In the genomic region with DNA sequence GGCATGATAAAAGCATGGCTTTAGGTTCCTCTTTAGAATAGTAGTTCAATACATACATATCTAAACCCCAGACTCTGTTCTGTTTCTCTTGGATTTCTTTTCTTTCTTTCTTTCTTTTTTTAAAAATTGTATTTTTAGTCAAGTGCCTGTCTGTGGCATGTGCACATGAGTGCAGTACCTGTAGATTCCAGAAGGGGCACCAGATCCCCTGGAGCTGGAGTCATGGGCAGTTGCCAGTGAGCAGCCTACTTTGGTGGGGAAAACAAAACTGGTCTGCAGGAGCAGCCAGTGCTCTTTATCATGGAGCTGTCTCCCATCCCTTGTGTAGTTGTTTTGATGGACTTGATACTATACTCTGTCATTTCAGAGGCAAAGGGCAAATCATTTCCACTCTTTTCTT, we compare ENCODE assay signal across 11 mouse cellular contexts. TPM values are rescaled to one million over a fixed set of nuclear protein-coding genes. Genes with fewer than 3 reads are reported as not detected.
DNase-seq lines count a peak whose midpoint lies in the region; ATAC-seq lines count a peak whose summit lies in the region.
"Had no signal": no experiment of that assay in that cellular context is flagged by ENCODE, and none has a peak within 500 bp of the region (broad histone marks: within the 10 kb centered on the region; RNA-seq: fewer than 3 reads in every experiment).

No protein-coding gene starts in this region.

- ATAC-seq in CD4-positive, CD25-positive, alpha-beta regulatory T cell, adult 4 months: no peak
- no peak for ATAC-seq in kidney, embryonic 14.5 days (ENCODE audit: low FRiP score, low TSS enrichment)
- peak; percentile 71 for ATAC-seq in granulocyte monocyte progenitor cell, adult 5-6 weeks (replicated peaks; ENCODE audit: poor library complexity, severe bottlenecking)
- no peak for ATAC-seq in erythroid progenitor cell, adult 5-6 weeks (replicated peaks; ENCODE audit: low FRiP score, poor library complexity, severe bottlenecking)

- peak; percentile 13 for DNase-seq in CD4-positive, CD25-positive, alpha-beta regulatory T cell, adult 2 months (ENCODE audit: low read depth, low spot score)
- peak; percentile 44 for DNase-seq in kidney, postnatal 10 days
- DNase-seq in 3T3-L1 (ENCODE audit: low read depth, low spot score): peak; percentile 56
- DNase-seq in cerebellum, adult 9-10 months: no peak
- DNase-seq: gastrocnemius, postnatal 10 days had no signal

- H3K27me3 ChIP-seq in kidney, embryonic 14.5 days (ENCODE audit: control insufficient read depth, insufficient read depth, low read length): no peaks in the 10 kb centered on the region
- H3K27me3 ChIP-seq: stomach, embryonic 15.5 days had no signal

- no peak overlapping the region for H3K4me3 ChIP-seq in kidney, embryonic 14.5 days (ENCODE audit: low read length)
- H3K4me3 ChIP-seq: stomach, embryonic 15.5 days had no signal

- no peak overlapping the region for H3K4me2 ChIP-seq in kidney, embryonic 14.5 days (replicated peaks; ENCODE audit: low read depth, low read length)
- H3K4me2 ChIP-seq: stomach, embryonic 15.5 days had no signal

- H3K9me3 ChIP-seq in kidney, embryonic 14.5 days (ENCODE audit: control insufficient read depth, low read length): no peaks in the 10 kb centered on the region
- H3K9me3 ChIP-seq: stomach, embryonic 15.5 days had no signal

- no peak overlapping the region for H3K27ac ChIP-seq in kidney, embryonic 14.5 days (ENCODE audit: low read depth, low read length)
- H3K27ac ChIP-seq: stomach, embryonic 15.5 days had no signal

- no peak overlapping the region for H3K9ac ChIP-seq in kidney, embryonic 14.5 days (ENCODE audit: low read depth, low read length)
- H3K9ac ChIP-seq: stomach, embryonic 15.5 days had no signal

- no peaks in the 10 kb centered on the region for H3K36me3 ChIP-seq in kidney, embryonic 14.5 days (ENCODE audit: control insufficient read depth, insufficient read depth, low read length)
- H3K36me3 ChIP-seq: stomach, embryonic 15.5 days had no signal

- H3K4me1 ChIP-seq in kidney, embryonic 14.5 days (ENCODE audit: control insufficient read depth, insufficient read depth, low read length): peaks cover 9% of the 10 kb centered on the region; the same call in 1 of the 2 replicates
- H3K4me1 ChIP-seq: stomach, embryonic 15.5 days had no signal

RNA-seq across cellular contexts. Expression of a gene that starts 28.2 kb away (rescaled TPM):
- polyA plus RNA-seq in CD4-positive, CD25-positive, alpha-beta regulatory T cell, adult 4 months (2017; shearing (Covaris generic)): 10 to 100 TPM; 40.0 to 52.4 TPM
- polyA plus RNA-seq in kidney, embryonic 14.5 days (2014; fragmentation: Nextera tagmentation; extraction: Ambion mirVana): 102 and 154 TPM in 2 replicates
- total RNA-seq in granulocyte monocyte progenitor cell, adult 5-6 weeks (2014; fragmentation: Nextera tagmentation): 52.7 and 59.1 TPM in 2 replicates
- 58.7 and 82.4 TPM in 2 replicates for total RNA-seq in granulocyte monocyte progenitor cell, adult 5-6 weeks (2017)
- 11.5 and 18.9 TPM in 2 replicates for total RNA-seq in erythroid progenitor cell, adult 5-6 weeks (2015; ENCODE audit: low replicate concordance)
- 19.9 and 25.6 TPM in 2 replicates for total RNA-seq in erythroid progenitor cell, adult 5-6 weeks (2017; ENCODE audit: low replicate concordance)

RNA-seq across cellular contexts. Expression of a gene that starts 28.9 kb away (rescaled TPM):
- not detected for polyA plus RNA-seq in CD4-positive, CD25-positive, alpha-beta regulatory T cell, adult 4 months (2017; shearing (Covaris generic))
- 0.09 and 0.23 TPM in 2 replicates for polyA plus RNA-seq in kidney, embryonic 14.5 days (2014; fragmentation: Nextera tagmentation; extraction: Ambion mirVana)
- total RNA-seq in granulocyte monocyte progenitor cell, adult 5-6 weeks (2014; fragmentation: Nextera tagmentation): not detected in 2 replicates
- not detected in 2 replicates for total RNA-seq in granulocyte monocyte progenitor cell, adult 5-6 weeks (2017)
- not detected in 2 replicates for total RNA-seq in erythroid progenitor cell, adult 5-6 weeks (2015; ENCODE audit: low replicate concordance)
- total RNA-seq in erythroid progenitor cell, adult 5-6 weeks (2017; ENCODE audit: low replicate concordance): not detected in 2 replicates
- total RNA-seq: gastrocnemius, postnatal 10 days; left cerebral cortex, postnatal 10 days had no signal
- polyA plus RNA-seq: stomach, embryonic 15.5 days had no signal

RNA-seq across cellular contexts. Expression of a gene that starts 40.4 kb away (rescaled TPM):
- 1 to 10 TPM; 5.1 to 8.0 TPM for polyA plus RNA-seq in CD4-positive, CD25-positive, alpha-beta regulatory T cell, adult 4 months (2017; shearing (Covaris generic))
- 0.64 TPM in 1 of 2 replicates, not detected in the other for polyA plus RNA-seq in kidney, embryonic 14.5 days (2014; fragmentation: Nextera tagmentation; extraction: Ambion mirVana)
- not detected in 2 replicates for total RNA-seq in granulocyte monocyte progenitor cell, adult 5-6 weeks (2014; fragmentation: Nextera tagmentation)
- total RNA-seq in granulocyte monocyte progenitor cell, adult 5-6 weeks (2017): 0.30 and 0.41 TPM in 2 replicates
- total RNA-seq in erythroid progenitor cell, adult 5-6 weeks (2015; ENCODE audit: low replicate concordance): not detected in 2 replicates
- total RNA-seq in erythroid progenitor cell, adult 5-6 weeks (2017; ENCODE audit: low replicate concordance): 1.7 TPM in 1 of 2 replicates, not detected in the other
